In the genomic region with DNA sequence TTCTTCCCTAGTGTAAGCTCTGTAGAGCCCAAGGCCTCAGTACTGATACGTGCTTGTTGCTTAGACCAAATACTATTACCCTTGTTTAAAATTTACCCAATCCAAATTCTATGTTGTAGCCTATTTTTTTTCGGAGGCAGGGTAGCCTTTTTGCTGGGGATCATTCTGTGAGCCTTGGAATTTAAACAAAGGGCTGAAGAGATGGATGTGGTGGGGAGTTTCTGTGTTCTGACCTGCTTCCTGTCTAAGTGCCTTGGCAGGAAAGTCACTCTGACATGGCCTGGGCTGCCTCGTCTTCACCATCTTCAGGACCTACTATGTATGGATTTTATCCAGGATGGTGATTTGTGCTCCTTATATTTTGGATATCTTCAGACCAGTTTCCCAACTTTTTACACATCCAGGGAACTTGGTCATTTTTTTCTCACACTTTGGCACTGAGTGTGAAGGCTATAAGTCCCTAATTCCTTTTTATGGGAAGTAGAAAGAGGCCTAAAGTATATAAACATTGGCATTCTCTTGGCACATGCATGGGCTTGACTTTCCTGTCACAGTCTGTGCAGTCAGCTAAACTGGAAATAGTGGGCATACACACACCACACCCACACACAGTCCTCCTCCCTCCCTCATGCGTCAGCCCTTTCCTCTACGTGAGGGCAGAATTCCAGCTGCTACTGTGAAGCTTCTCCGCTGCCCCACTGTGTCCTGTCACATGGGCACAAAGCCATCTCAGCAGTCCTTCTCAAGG, we compare ENCODE assay signal across 9 mouse cellular contexts. TPM values are rescaled to one million over a fixed set of nuclear protein-coding genes. Genes with fewer than 3 reads are reported as not detected.
DNase-seq lines count a peak whose midpoint lies in the region; ATAC-seq and TF ChIP-seq lines count a peak whose summit lies in the region.
"Had no signal": no experiment of that assay in that cellular context is flagged by ENCODE, and none has a peak within 500 bp of the region (broad histone marks: within the 10 kb centered on the region; RNA-seq: fewer than 3 reads in every experiment).

No protein-coding gene starts in this region.

- H3K36me3 ChIP-seq in liver, embryonic 13.5 days: peaks cover 13% of the 10 kb centered on the region
- 0 out of 2 replicates have a peak, but pooled peaks cover 7% of the 10 kb centered on the region for H3K36me3 ChIP-seq in hindbrain, embryonic 12.5 days

- DNase-seq in layer of hippocampus, adult 2 months (ENCODE audit: low spot score in 2 of 2): no peak
- DNase-seq in layer of hippocampus, postnatal 14 days (ENCODE audit: low spot score in 2 of 2): no peak
- peak; percentile 69 to 71 for DNase-seq in heart, postnatal 10 days
- DNase-seq in liver, embryonic 13.5 days: no peak
- peak; percentile 45 for DNase-seq in thymus, postnatal 0 days (ENCODE audit: low spot score)
- no peak for DNase-seq in cerebellum, adult 9-11 months

- peaks cover 88% of the 10 kb centered on the region for H3K4me1 ChIP-seq in liver, embryonic 13.5 days (replicated peaks)
- H3K4me1 ChIP-seq in hindbrain, embryonic 12.5 days: peaks cover 38% of the 10 kb centered on the region

- TF ChIP-seq CTCF in layer of hippocampus, adult 2 months (conservative IDR thresholded peaks at IDR 0.05): no peak

- H3K27me3 ChIP-seq in liver, embryonic 13.5 days: no peaks in the 10 kb centered on the region
- no peaks in the 10 kb centered on the region for H3K27me3 ChIP-seq in hindbrain, embryonic 12.5 days
- H3K27me3 ChIP-seq: Patski had no signal

- H3K27ac ChIP-seq in layer of hippocampus, adult 2 months: peak overlapping the region; percentile 58
- H3K27ac ChIP-seq in liver, embryonic 13.5 days: peak overlapping the region; percentile 92
- no peak overlapping the region for H3K27ac ChIP-seq in hindbrain, embryonic 12.5 days

- ATAC-seq in activated CD4-positive, CD25-positive, alpha-beta regulatory T cell, adult 4 months: peak; percentile 12
- no peak for ATAC-seq in liver, embryonic 13.5 days (ENCODE audit: low read depth)
- ATAC-seq in hindbrain, embryonic 12.5 days (ENCODE audit: low FRiP score): no peak
- ATAC-seq: Patski had no signal

- H3K9ac ChIP-seq in liver, embryonic 13.5 days: peak overlapping the region; percentile 31; the same call in 1 of the 2 replicates
- H3K9ac ChIP-seq in hindbrain, embryonic 12.5 days: no peak overlapping the region

- H3K4me3 ChIP-seq in layer of hippocampus, adult 2 months: no peak overlapping the region
- H3K4me3 ChIP-seq in liver, embryonic 13.5 days (replicated peaks): no peak overlapping the region
- no peak overlapping the region for H3K4me3 ChIP-seq in hindbrain, embryonic 12.5 days

- intact Hi-C loops in heart, postnatal 10 days (cut with DNase I): no loop called here

- H3K9me3 ChIP-seq in liver, embryonic 13.5 days (replicated peaks): no peaks in the 10 kb centered on the region
- H3K9me3 ChIP-seq in hindbrain, embryonic 12.5 days (replicated peaks): no peaks in the 10 kb centered on the region

- H3K4me2 ChIP-seq in liver, embryonic 13.5 days: peak overlapping the region; percentile 91
- no peak overlapping the region for H3K4me2 ChIP-seq in hindbrain, embryonic 12.5 days (replicated peaks)

- WGBS in liver, embryonic 13.5 days (ENCODE audit: insufficient replicate concordance): 62% methylated on average over 6 of the region's 6 CpGs
- WGBS in hindbrain, embryonic 12.5 days: 52% methylated on average over 6 of the region's 6 CpGs

RNA-seq across cellular contexts. Expression of a gene that starts 4.4 kb away (rescaled TPM):
- total RNA-seq in layer of hippocampus, adult 2 months (2021): 10 to 100 TPM; 62.1 to 64.3 TPM
- 10 to 100 TPM; 48.7 to 50.9 TPM for total RNA-seq in layer of hippocampus, postnatal 14 days (2021)
- polyA plus RNA-seq in activated CD4-positive, CD25-positive, alpha-beta regulatory T cell, adult 4 months (2017; shearing (Covaris generic)): 10 to 100 TPM; 55.3 to 85.9 TPM
- total RNA-seq in heart, postnatal 10 days (2021): 10 to 100 TPM; 84.4 to 86.9 TPM
- 32.0 and 32.6 TPM in 2 replicates for polyA plus RNA-seq in liver, embryonic 13.5 days (2015; fragmentation: Nextera tagmentation; extraction: Ambion mirVana)
- 82.0 and 82.7 TPM in 2 replicates for polyA plus RNA-seq in thymus, postnatal 0 days (2015; fragmentation: Nextera tagmentation; extraction: Ambion mirVana)
- polyA plus RNA-seq in hindbrain, embryonic 12.5 days (2016; fragmentation: Nextera tagmentation; extraction: Ambion mirVana): 42.5 and 43.2 TPM in 2 replicates

RNA-seq across cellular contexts. Expression of a gene that starts 29.7 kb away (rescaled TPM):
- total RNA-seq in layer of hippocampus, adult 2 months (2021): not detected
- total RNA-seq in layer of hippocampus, postnatal 14 days (2021): under 1 TPM; 0.14 to 0.26 TPM
- polyA plus RNA-seq in activated CD4-positive, CD25-positive, alpha-beta regulatory T cell, adult 4 months (2017; shearing (Covaris generic)): not detected
- total RNA-seq in heart, postnatal 10 days (2021): under 1 TPM; 0.17 to 0.35 TPM
- not detected in 2 replicates for polyA plus RNA-seq in liver, embryonic 13.5 days (2015; fragmentation: Nextera tagmentation; extraction: Ambion mirVana)
- not detected in 2 replicates for polyA plus RNA-seq in thymus, postnatal 0 days (2015; fragmentation: Nextera tagmentation; extraction: Ambion mirVana)
- not detected in 2 replicates for polyA plus RNA-seq in hindbrain, embryonic 12.5 days (2016; fragmentation: Nextera tagmentation; extraction: Ambion mirVana)

RNA-seq across cellular contexts. Expression of a gene that starts 36.7 kb away (rescaled TPM):
- not detected for total RNA-seq in layer of hippocampus, adult 2 months (2021)
- total RNA-seq in layer of hippocampus, postnatal 14 days (2021): not detected
- polyA plus RNA-seq in activated CD4-positive, CD25-positive, alpha-beta regulatory T cell, adult 4 months (2017; shearing (Covaris generic)): not detected
- not detected for total RNA-seq in heart, postnatal 10 days (2021)
- not detected in 2 replicates for polyA plus RNA-seq in liver, embryonic 13.5 days (2015; fragmentation: Nextera tagmentation; extraction: Ambion mirVana)
- not detected in 2 replicates for polyA plus RNA-seq in thymus, postnatal 0 days (2015; fragmentation: Nextera tagmentation; extraction: Ambion mirVana)
- not detected in 2 replicates for polyA plus RNA-seq in hindbrain, embryonic 12.5 days (2016; fragmentation: Nextera tagmentation; extraction: Ambion mirVana)

RNA-seq across cellular contexts. Expression of a gene that starts 45.3 kb away (rescaled TPM):
- 10 to 100 TPM; 46.7 to 51.2 TPM for total RNA-seq in layer of hippocampus, adult 2 months (2021)
- 10 to 100 TPM; 28.2 to 35.5 TPM for total RNA-seq in layer of hippocampus, postnatal 14 days (2021)
- 10 to 100 TPM; 47.9 to 54.3 TPM for polyA plus RNA-seq in activated CD4-positive, CD25-positive, alpha-beta regulatory T cell, adult 4 months (2017; shearing (Covaris generic))
- total RNA-seq in heart, postnatal 10 days (2021): 10 to 100 TPM; 30.0 to 39.8 TPM
- 10.7 and 14.2 TPM in 2 replicates for polyA plus RNA-seq in liver, embryonic 13.5 days (2015; fragmentation: Nextera tagmentation; extraction: Ambion mirVana)
- polyA plus RNA-seq in thymus, postnatal 0 days (2015; fragmentation: Nextera tagmentation; extraction: Ambion mirVana): 33.8 and 36.1 TPM in 2 replicates
- polyA plus RNA-seq in hindbrain, embryonic 12.5 days (2016; fragmentation: Nextera tagmentation; extraction: Ambion mirVana): 55.3 and 62.5 TPM in 2 replicates

RNA-seq across cellular contexts. Expression of a gene that starts 56.1 kb away (rescaled TPM):
- not detected for total RNA-seq in layer of hippocampus, adult 2 months (2021)
- not detected for total RNA-seq in layer of hippocampus, postnatal 14 days (2021)
- not detected for polyA plus RNA-seq in activated CD4-positive, CD25-positive, alpha-beta regulatory T cell, adult 4 months (2017; shearing (Covaris generic))
- total RNA-seq in heart, postnatal 10 days (2021): not detected
- polyA plus RNA-seq in liver, embryonic 13.5 days (2015; fragmentation: Nextera tagmentation; extraction: Ambion mirVana): not detected in 2 replicates
- not detected in 2 replicates for polyA plus RNA-seq in thymus, postnatal 0 days (2015; fragmentation: Nextera tagmentation; extraction: Ambion mirVana)
- not detected in 2 replicates for polyA plus RNA-seq in hindbrain, embryonic 12.5 days (2016; fragmentation: Nextera tagmentation; extraction: Ambion mirVana)

Comparison
In these comparisons a context has a peak if more than half of its experiments do, and no peak if none do; other contexts are left out.
1. DNase-seq: peak in heart, postnatal 10 days (2 of 2) and thymus, postnatal 0 days (single experiment); none in layer of hippocampus, adult 2 months (0 of 2), layer of hippocampus, postnatal 14 days (0 of 2), liver, embryonic 13.5 days (single experiment) and cerebellum, adult 9-11 months (single experiment).